Mouse (Mus musculus): Measurements from ENCODE around the gene Rtf2.

DNA sequence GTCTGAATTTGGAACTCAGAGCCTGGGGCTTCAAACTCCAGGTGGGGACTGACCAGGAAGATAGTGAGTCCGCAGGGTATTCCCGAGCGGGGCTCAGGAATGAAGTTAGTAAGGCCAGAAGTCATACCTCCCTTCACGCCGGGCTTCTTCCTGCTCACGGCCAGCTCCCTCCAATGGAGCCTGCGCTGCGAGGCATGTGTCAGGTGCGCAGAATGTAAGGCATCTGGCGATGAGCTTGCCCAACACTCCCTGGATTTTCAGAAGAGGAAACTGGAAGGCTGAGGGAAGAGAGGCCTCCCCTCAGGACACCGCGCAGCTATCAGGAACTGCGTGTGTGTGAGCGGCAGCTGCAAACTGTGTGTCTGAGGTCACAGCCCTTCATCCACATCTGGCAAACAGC is 61.8 kb downstream of the Rtf2 start:
- TF ChIP-seq CTCF (IDR thresholded peaks at IDR 0.05; ENCODE audit: control insufficient read depth, insufficient read depth, insufficient read length) (no peak), MAX (IDR thresholded peaks at IDR 0.05) (no peak), USF1 (IDR thresholded peaks at IDR 0.05; ENCODE audit: low read depth) (no peak), FOSL1 (IDR thresholded peaks at IDR 0.05; ENCODE audit: insufficient read depth, low read length, poor library complexity, severe bottlenecking) (no peak), MYOD1 (IDR thresholded peaks at IDR 0.05; ENCODE audit: control insufficient read depth, insufficient read length, low read depth) (no peak), MYOG (IDR thresholded peaks at IDR 0.05; ENCODE audit: control insufficient read depth, extremely low read depth, insufficient read length) (no peak)
